Mouse (Mus musculus) heart, adult 18-20 months (tissue): ENCODE measurements around the gene Lin9. TPM values are rescaled to one million over a fixed set of nuclear protein-coding genes. Genes with fewer than 3 reads are reported as not detected.

Source experiments
- DNase-seq, 2 experiments: peaks; one replicate each; pipeline ENCODE4 v3.0.0; 2021 to 2022; ENCODE audit warnings: mixed read lengths in 1 of 2
- total RNA-seq, 2 experiments: library from RNA; stranded (reverse); gene quantifications; 2 replicates each; pipeline ENCODE4 v1.2.3; 2021

The Lin9 gene
- total RNA-seq, 2 experiments from 2014 or later, result 2.0 to 2.1 TPM

DNA sequence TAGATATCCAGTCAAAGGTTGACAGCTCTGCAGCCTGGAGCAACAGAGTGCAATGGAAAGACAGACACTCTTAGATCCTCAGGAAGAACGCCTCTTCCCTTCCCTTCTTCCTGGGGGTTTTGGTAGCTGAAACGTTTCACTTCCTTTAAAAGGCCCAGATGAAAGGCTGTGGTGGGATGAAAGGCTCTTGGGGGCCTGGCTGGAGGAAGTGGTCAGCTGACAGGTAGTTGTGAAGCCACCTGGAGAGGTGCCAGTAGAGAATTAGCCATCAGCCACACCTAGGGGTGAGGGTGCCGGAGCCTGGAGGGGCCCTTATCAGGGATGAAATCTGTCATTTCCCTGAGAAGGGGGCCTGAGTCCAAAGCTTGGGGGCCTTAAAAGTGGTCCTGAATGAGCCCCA, 66.4 kb downstream of the Lin9 start:
- no peak for DNase-seq

DNA sequence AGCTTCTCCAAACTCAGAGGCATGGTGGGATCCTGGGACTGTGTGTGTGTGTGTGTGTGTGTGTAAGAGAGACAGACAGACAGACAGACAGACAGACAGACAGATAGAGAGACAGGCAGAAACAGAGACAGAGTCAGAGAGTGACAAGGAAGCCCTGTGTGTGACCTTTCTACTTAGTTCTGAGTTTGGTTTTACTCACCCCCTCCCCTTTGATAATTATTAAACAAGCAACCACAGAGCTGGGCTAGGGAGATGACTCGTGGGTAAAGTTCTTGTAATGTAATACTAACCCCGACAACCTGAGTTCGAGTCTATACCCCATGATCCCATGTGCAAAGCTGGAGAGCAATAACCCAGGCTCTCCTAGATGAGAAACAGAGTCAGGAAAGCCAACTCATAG, 66.9 kb downstream of the Lin9 start:
- no peak for DNase-seq

DNA sequence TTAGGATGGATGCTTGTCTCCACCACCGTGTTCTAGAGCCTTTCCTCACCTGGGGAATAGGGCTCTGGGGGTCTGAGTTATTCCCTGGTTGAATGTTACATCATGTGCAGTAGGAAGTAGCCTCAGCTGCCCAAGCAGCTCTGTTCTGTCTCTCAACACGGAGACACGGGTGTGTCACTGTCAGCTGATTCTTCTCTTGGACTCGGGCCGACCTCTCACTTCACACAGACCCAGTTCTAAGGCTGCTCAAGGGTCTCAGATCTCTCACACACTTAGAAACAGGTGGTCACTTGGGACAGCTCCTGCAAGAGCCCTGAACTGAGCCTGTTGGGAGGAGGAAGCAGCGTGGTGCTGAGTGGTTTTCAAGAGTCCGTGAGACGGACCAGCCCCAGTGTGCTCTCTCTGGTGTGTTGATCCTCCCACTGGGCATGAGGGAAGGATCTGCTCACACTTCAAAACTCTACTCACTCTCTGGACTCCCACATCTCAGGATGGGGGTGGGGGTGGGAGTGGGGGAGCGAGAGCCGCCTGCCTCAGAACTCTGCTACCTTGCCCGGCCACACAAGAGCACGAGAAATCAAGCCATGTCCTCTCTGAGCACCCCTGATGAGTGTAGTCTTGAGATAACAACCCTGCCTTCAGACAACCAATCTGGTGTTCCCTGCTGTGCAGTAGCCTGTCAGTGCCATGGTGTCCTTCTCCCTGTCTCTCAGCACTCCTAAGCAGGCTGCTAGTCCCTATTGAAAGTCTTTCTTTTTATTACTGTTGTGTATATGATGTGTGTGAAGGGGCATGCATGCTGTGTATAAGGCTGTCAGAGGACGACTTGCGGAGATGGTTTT, 68.2 kb downstream of the Lin9 start:
- no peak for DNase-seq

DNA sequence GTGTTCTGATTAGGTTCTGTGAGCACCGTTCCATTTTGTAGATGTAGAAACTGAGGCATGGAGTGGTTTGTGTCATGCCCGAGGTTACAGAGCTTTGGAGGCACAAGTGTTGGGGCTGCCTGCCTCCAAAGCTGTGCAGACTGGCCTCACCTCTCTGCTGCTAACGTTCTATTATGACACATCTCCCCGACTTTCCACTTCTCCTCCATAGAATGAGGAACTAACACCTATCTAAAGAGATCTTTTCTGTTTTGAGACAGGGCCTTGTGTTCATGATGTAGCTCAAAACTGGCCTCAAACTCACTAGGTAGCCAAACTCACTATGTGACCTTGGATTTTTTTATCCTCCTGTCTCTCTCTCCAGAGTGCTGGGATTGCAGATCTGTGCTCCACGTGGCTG, 77.8 kb downstream of the Lin9 start:
- DNase-seq, result no peak

DNA sequence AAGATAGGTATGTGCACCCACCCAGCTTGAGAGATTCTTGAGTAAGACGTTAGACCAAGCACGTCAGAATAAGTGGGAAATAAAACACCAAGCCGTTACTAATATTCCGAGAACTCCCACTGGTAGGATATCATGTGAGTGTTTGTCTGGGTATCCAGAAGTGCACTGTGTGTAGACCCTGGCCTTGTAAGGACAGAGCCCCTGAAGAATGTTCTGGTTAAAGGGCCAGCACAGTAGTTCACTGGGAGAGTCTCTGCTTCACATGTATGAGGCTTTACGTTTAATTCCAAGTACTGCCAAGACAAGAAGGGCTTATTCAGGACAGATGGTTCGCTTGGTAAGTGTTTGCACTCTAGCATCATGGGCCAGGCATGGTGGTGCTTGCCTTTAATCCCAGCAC, 78.5 kb downstream of the Lin9 start:
- no peak for DNase-seq

DNA sequence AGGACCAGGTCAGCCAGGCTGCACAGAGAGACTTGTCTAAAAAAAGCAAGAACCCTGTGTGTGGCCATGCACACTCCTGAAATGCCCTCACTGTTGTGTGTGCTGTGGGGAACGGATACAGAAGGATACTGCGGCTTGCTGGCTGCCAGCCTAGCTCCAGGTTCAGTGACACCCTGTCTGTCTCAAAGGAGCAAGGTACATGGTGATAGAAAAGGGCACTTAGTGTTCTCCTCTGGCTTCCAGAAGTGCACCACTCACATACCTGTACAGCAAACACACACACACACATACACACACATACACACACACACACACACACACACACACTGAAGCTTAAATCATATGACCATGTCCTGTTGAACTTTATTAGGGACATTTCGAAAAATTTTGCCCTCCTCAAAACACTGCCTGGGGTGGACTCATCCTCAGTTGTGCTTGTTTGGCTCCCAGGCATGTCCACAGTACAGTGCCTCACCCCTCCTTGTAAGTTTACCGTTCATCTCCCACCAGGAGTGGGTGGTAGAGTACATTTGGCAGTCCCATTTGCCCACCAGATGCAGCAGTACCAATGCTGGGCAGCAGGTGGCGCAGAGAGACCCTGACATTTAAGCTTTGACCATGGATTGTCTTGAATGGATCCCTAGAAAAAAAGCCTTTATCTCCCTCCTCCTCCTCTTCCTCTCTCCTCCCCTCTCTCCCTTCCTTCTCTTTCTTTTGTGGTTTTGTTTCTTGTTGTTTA, 79.2 kb downstream of the Lin9 start:
- peak; percentile 73 to 94 for DNase-seq

DNA sequence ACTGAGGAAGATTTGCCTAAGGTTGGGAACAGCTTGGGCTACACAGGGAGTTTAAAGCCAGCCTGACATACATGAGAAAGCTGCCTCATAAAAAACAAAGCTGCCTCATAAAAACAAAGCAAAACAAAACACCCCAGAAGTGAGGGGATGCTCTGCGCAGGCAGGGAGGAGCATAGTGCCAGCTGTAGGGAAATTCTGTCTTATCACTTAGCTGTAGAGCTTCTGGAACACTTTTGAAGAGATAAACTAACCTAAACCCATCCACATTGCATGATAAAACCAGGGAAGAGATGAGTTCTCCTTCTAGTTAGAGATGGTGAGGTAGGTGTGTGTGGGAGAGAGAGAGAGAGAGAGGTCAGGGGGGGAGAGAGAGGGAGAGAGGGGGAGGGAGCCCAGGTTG, 81.7 kb downstream of the Lin9 start:
- no peak for DNase-seq

DNA sequence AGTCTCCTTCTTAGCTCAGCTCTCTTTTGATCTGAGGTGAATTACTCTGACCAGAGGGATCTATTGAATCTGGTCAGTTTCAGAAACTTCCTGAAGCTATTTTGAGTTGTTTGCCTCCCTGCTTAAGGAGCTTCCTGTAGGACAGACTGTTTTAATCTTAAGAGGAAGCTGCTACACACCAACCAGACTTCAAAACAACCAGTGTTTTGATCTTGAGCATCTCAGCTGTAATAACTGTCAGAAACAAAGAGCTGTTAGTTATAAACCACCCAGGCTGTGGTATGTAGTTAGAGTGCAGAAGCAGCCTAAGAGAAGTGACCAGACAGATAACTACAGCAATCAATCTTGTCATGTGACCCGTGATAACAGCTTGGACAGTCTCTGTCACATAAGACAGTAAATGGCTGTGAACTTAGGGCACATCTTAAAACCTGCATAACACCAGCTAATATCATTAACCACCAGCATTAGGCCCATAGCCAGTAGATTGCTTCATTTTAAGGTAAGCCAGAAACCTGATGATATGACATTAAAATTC, 82.8 kb downstream of the Lin9 start:
- no peak for DNase-seq

DNA sequence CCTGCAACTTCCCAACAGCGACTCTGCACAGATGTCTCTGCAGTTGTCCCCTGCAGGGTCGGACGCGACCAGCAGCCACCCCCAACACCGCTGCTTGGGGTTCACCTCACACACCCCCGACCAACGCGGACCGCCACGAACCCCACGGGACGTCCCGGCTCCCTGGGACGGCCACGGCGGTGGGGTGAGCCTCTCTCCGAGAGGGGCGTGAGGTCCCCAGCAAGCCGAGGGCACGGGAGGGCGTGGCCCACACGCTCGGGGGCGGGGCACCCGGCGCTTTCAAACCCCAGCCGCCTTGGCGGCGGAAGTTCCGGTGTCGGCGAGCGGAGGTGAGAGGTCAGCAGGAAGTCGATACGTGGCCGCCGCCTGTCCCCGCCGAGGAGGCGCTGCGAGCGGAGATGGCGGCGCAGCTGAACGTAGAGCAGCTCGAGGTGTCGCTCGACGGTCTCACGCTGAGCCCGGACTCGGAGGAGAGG, 84.8 kb downstream of the Lin9 start, which contains the start of gene Acbd3:
TSS of gene Acbd3 (plus strand) at position 340 of the 476 bp plus-strand sequence.
- DNase-seq, result peak; percentile 92 to 95

DNA sequence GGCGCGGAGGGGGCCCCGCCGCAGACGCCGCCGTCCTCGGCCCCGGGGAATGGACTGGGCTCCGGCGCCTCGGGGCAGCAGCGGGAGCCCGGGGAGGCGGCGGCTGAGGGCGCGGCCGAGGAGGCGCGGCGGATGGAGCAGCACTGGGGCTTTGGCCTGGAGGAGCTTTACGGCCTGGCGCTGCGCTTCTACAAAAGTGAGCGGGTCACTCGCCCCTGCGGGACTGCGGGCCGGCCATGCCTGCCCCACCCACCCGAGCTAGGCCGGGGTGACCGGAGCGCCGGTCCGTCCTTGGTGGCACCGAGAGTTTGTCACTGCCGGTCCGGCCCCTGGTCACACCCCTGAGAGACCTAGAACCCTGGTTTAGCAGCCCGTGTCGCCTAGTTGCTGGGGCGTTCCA, 85.2 kb downstream of the Lin9 start:
- DNase-seq, result no peak

DNA sequence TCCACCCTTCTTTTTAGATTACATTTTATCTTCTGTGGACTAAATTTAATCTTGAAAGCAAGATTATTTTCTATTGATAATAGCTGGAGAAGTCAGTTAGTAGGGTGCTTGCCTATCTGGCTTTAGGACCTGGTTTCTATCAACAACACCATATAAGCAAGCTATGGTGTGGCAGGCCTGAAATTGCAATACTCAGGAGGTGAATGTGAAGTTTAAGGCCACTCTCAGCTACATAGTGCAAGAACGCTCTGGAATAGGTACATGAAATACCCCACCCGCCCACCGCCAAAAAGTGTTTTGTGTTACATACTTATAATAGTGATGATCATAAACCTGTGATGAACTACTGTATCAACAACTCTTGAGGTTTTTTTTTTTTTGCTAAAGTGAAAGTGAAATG, 88.3 kb downstream of the Lin9 start:
- no peak for DNase-seq

Other genes starting within 250 kb of the Lin9 start
- 1 to 10 TPM; 2.6 to 3.1 TPM for gene Stum, start 157.6 kb upstream of the Lin9 start, total RNA-seq
- 10 to 100 TPM; 61.7 to 63.5 TPM for gene Parp1, start 72.2 kb upstream of the Lin9 start, total RNA-seq
- gene Mixl1, start 55.9 kb downstream of the Lin9 start, total RNA-seq, result not detected
- gene Acbd3, start 84.9 kb downstream of the Lin9 start, total RNA-seq, result 10 to 100 TPM; 23.3 to 24.8 TPM
- gene H3f3a, start 172.8 kb downstream of the Lin9 start, total RNA-seq, result 100 to 1,000 TPM; 363 to 405 TPM
- 10 to 100 TPM; 10.1 to 11.4 TPM for gene Sde2, start 210.0 kb downstream of the Lin9 start, total RNA-seq